Comparison of ENCODE assay signal across 15 mouse cellular contexts in the genomic region with DNA sequence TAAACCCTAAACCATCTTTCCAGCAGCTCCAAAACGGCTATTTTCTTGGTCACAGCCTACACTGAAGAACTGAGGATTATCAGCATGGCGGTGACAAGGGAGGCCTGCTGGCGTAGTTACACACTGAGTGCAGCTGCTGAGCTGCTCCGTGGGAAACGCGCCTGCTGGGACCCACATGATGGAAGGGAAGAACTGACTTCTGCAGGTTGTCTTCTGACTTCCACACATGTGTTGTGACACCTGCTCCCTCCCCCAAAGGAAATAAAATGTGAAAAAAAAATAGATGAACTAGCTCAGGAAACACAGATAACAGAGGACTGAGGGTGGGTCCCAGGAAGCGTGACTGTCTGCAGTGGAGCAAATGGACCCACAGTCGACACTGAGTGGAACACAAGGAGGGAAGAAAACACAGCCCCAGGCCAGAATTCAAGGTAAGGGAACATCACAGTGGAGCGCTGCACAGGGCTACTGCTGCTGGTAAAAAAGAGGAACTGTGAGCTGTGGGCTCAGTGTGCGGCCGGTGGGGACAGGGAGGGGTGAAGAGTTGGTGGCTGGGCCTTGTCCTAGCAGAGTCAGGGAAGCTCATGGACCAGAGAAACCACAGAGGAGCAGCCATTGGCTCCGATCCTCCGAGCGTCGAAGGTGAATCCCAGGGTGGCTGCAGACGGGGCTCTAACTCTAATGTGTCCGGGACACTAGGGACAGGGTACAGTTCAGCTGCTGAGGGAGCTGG. TPM values are rescaled to one million over a fixed set of nuclear protein-coding genes. Genes with fewer than 3 reads are reported as not detected.
A peak's percentile ranks its signal among the peaks of the same experiment; 100 is the strongest.
DNase-seq lines count a peak whose midpoint lies in the region; ATAC-seq and TF ChIP-seq lines count a peak whose summit lies in the region.
"Had no signal": no experiment of that assay in that cellular context is flagged by ENCODE, and none has a peak within 500 bp of the region (broad histone marks: within the 10 kb centered on the region; RNA-seq: fewer than 3 reads in every experiment).

No protein-coding gene starts in this region.

- no peak overlapping the region for H3K4me3 ChIP-seq in intestine, embryonic 15.5 days (replicated peaks)
- no peak overlapping the region for H3K4me3 ChIP-seq in intestine, embryonic 16.5 days (ENCODE audit: low read length)
- peak overlapping the region; percentile 12; the same call in 1 of the 2 replicates for H3K4me3 ChIP-seq in spleen, adult 2 months (ENCODE audit: extremely low read depth, insufficient read depth, insufficient read length)
- H3K4me3 ChIP-seq: gastrocnemius, adult 2 months; kidney, embryonic 15.5 days; midbrain, embryonic 10.5 days; neural tube, embryonic 15.5 days had no signal

- no peaks in the 10 kb centered on the region; the same call in 1 of the 2 replicates for H3K36me3 ChIP-seq in intestine, embryonic 15.5 days
- peaks cover 11% of the 10 kb centered on the region for H3K36me3 ChIP-seq in intestine, embryonic 16.5 days (ENCODE audit: control insufficient read depth, insufficient read depth, low read length)
- no peaks in the 10 kb centered on the region for H3K36me3 ChIP-seq in spleen, adult 2 months (ENCODE audit: control insufficient read depth, insufficient read depth, low read length)
- H3K36me3 ChIP-seq: neural tube, embryonic 15.5 days had no signal

- no peak overlapping the region for H3K9ac ChIP-seq in intestine, embryonic 15.5 days
- no peak overlapping the region for H3K9ac ChIP-seq in intestine, embryonic 16.5 days (ENCODE audit: low read depth, low read length)
- H3K9ac ChIP-seq: kidney, embryonic 15.5 days; liver, embryonic 14.5 days; neural tube, embryonic 15.5 days had no signal

- no peak overlapping the region for H3K27ac ChIP-seq in intestine, embryonic 15.5 days
- H3K27ac ChIP-seq in intestine, embryonic 16.5 days (ENCODE audit: low read length) = no peak overlapping the region
- H3K27ac ChIP-seq in spleen, adult 2 months (ENCODE audit: insufficient read depth, low read length) = peak overlapping the region; percentile 61
- H3K27ac ChIP-seq: gastrocnemius, adult 2 months; kidney, embryonic 15.5 days; liver, embryonic 14.5 days; midbrain, embryonic 10.5 days; neural tube, embryonic 15.5 days had no signal

- no peaks in the 10 kb centered on the region for H3K9me3 ChIP-seq in intestine, embryonic 15.5 days
- no peaks in the 10 kb centered on the region for H3K9me3 ChIP-seq in intestine, embryonic 16.5 days (ENCODE audit: control insufficient read depth, low read length)
- H3K9me3 ChIP-seq: kidney, embryonic 15.5 days; midbrain, embryonic 10.5 days; neural tube, embryonic 15.5 days had no signal

- no peaks in the 10 kb centered on the region for H3K27me3 ChIP-seq in intestine, embryonic 15.5 days (replicated peaks)
- no peaks in the 10 kb centered on the region for H3K27me3 ChIP-seq in intestine, embryonic 16.5 days (replicated peaks; ENCODE audit: control insufficient read depth, insufficient read depth, low read length)
- no peaks in the 10 kb centered on the region for H3K27me3 ChIP-seq in spleen, adult 2 months (ENCODE audit: control insufficient read depth, insufficient read depth, low read length)
- H3K27me3 ChIP-seq: kidney, embryonic 15.5 days; neural tube, embryonic 15.5 days had no signal

- peak; percentile 35 for ATAC-seq in intestine, embryonic 15.5 days
- ATAC-seq in intestine, embryonic 16.5 days = no peak
- ATAC-seq in CD4-positive, CD25-positive, alpha-beta regulatory T cell, adult 4 months = peak; percentile 74
- ATAC-seq in inflammation-experienced regulatory T-cells, adult 6 months = peak; percentile 35

- TF ChIP-seq POLR2A in spleen, adult 2 months (IDR thresholded peaks at IDR 0.05; ENCODE audit: low read depth, low read length) = no peak

- WGBS in intestine, embryonic 15.5 days = 83% methylated on average over 17 of the region's 17 CpGs
- 78% methylated on average over 17 of the region's 17 CpGs for WGBS in intestine, embryonic 16.5 days
- 17% methylated on average over 17 of the region's 17 CpGs for WGBS in spleen, adult 2 months

- H3K4me1 ChIP-seq in intestine, embryonic 15.5 days (replicated peaks) = 0 out of 2 replicates have a peak, but pooled peaks cover 2% of the 10 kb centered on the region
- no peaks in the 10 kb centered on the region for H3K4me1 ChIP-seq in intestine, embryonic 16.5 days (ENCODE audit: control insufficient read depth, insufficient read depth, low read length)
- H3K4me1 ChIP-seq in spleen, adult 2 months (ENCODE audit: control insufficient read depth, insufficient read depth, insufficient read length) = peaks cover 4% of the 10 kb centered on the region; the same call in 1 of the 2 replicates

- no peak for TF ChIP-seq CTCF in spleen, adult 2 months (IDR thresholded peaks at IDR 0.05; ENCODE audit: extremely low read depth, insufficient read depth, insufficient read length, insufficient replicate concordance)

- DNase-seq in spleen, adult 2 months (ENCODE audit: low read depth in 1 of 2, low spot score in 2 of 2) = peak; percentile 49 to 64
- no peak for DNase-seq in left cerebral cortex, adult 11 months (ENCODE audit: low spot score)
- no peak for DNase-seq in kidney, adult 9 months
- DNase-seq in MN1 (ENCODE audit: low spot score) = no peak
- DNase-seq: adrenal gland, adult 2 months; gastrocnemius, adult 2 months; right cerebral cortex, postnatal 14 days had no signal

- H3K4me2 ChIP-seq in intestine, embryonic 15.5 days (replicated peaks) = no peak overlapping the region
- no peak overlapping the region for H3K4me2 ChIP-seq in intestine, embryonic 16.5 days (ENCODE audit: low read depth, low read length)
- H3K4me2 ChIP-seq: kidney, embryonic 15.5 days; neural tube, embryonic 15.5 days had no signal

RNA-seq across cellular contexts. Expression of a gene that starts 32.8 kb away (rescaled TPM):
- 130 and 133 TPM in 2 replicates for polyA plus RNA-seq in intestine, embryonic 15.5 days (2015; fragmentation: Nextera tagmentation; extraction: Ambion mirVana)
- 111 and 142 TPM in 2 replicates for polyA plus RNA-seq in intestine, embryonic 16.5 days (2015; fragmentation: Nextera tagmentation; extraction: Ambion mirVana)
- 1 to 10 TPM; 2.6 to 5.2 TPM for polyA plus RNA-seq in CD4-positive, CD25-positive, alpha-beta regulatory T cell, adult 4 months (2017; shearing (Covaris generic))
- polyA plus RNA-seq in inflammation-experienced regulatory T-cells, adult 6 months (2017; shearing (Covaris generic)) = 1 to 10 TPM; 2.0 to 5.2 (median 3.2) TPM
- polyA plus RNA-seq in spleen, adult 2 months (2012; rRNA removed) = 50.2 and 60.3 TPM in 2 replicates

RNA-seq across cellular contexts. Expression of a gene that starts 53.6 kb away (rescaled TPM):
- polyA plus RNA-seq in intestine, embryonic 15.5 days (2015; fragmentation: Nextera tagmentation; extraction: Ambion mirVana) = 17.3 and 19.9 TPM in 2 replicates
- polyA plus RNA-seq in intestine, embryonic 16.5 days (2015; fragmentation: Nextera tagmentation; extraction: Ambion mirVana) = 19.3 and 20.4 TPM in 2 replicates
- polyA plus RNA-seq in CD4-positive, CD25-positive, alpha-beta regulatory T cell, adult 4 months (2017; shearing (Covaris generic)) = 100 to 1,000 TPM in 1 of 2 experiments, 10 to 100 TPM in 1; 78.5 to 109 TPM
- polyA plus RNA-seq in inflammation-experienced regulatory T-cells, adult 6 months (2017; shearing (Covaris generic)) = 10 to 100 TPM; 74.3 to 93.5 (median 81.1) TPM
- polyA plus RNA-seq in spleen, adult 2 months (2012; rRNA removed) = 71.1 and 73.9 TPM in 2 replicates

Comparison
In these comparisons a context has a peak if more than half of its experiments do, and no peak if none do; other contexts are left out.
1. DNase-seq: peak in spleen, adult 2 months (2 of 2); none in left cerebral cortex, adult 11 months (single experiment), kidney, adult 9 months (single experiment) and MN1 (single experiment).